Mouse (Mus musculus) spleen, postnatal 36 days (tissue): ENCODE measurements around the gene Plppr3.

ENCODE experiments used
- DNase-seq, 2 experiments: peaks; one replicate each; pipeline ENCODE4 v3.0.0; 2022; ENCODE audit warnings: low spot score in 2 of 2, mixed read lengths in 1 of 2

Plppr3 gene

DNA sequence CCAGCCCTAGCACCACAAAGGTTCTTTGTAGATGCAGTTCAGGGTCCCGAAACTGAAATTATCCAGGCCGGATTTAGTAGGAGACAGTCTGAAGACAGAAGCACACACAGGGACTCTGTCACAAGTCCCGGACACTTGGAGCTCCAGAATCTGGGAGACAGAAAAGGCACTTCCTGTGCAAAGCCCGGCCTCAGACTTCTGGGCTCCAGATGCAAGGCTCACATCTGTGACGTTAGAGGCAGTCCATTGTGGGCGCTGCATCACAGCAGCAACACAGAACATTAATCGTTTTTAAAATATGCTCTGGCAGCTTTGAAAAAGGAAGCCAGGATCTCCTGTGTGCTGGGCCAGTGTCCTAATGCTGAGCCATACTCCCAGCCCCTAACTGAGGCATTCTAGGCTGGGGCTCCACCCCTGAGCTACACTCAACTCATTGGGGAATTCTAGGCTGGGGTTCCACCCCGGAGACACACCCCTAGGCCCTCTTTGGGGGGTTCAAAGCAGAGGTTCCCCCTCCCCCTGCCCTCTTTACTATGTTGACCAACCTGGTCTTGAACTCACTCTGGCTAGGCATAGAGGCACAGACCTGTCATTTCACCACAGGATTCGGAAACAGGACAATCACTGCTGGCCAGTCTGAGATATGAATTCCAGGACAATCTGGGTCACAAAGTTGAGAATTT lies 22.2 kb downstream of the Plppr3 start:
- DNase-seq, result no peak

DNA sequence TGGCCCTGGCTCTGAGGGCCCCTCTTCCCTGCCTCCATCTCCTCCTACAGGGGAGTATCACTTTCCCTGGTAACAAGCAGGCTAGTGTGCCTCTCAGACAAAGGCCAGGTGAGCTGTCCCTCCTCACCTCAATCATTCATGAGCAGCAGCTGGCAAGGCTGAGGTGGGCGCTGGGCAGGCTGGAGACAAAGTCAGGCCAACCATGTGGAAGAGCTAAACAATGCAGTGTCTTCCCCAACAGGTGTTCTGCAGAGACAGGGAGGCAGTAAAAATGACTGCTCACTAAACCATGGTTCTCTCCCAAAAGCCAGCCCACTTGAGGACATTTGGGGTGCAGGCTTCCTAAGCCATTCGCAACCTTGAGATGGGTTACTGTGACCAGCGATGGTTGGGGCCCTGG lies 22.8 kb downstream of the Plppr3 start:
- no peak for DNase-seq

DNA sequence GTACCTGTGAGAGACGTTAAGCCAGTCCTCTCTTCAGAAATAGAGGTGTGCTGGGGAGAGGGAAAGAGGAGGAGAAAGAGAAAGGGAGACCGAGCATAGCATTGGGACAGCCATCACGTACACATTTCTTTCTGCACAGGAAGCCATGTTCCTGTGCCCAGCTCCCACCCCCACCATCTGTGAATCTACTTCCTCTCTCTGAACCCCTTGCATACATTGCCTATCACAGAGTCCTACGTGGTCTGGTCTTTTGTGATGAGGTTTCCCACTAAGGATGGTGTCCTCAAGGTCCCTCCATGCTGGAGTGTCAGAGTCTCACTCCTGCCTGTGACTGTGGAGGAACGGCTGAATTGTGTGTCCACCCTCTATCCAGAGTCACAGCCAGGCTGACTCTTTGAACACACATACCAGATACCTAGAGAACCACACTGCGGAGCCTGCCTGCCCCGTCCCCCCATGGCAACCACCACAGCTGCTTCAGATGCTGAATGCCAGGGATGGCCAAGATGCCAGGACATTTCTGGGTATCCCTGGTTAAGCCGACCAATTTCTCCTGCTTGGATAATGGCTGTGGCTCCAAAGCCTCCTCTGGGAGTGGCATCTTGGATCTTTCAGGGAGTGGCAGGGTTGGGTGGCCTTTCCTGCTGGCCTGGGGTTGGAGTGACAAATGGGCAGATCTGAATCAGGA lies 24.3 kb downstream of the Plppr3 start:
- peak in 1 of 2 experiments; percentile 52 for DNase-seq

DNA sequence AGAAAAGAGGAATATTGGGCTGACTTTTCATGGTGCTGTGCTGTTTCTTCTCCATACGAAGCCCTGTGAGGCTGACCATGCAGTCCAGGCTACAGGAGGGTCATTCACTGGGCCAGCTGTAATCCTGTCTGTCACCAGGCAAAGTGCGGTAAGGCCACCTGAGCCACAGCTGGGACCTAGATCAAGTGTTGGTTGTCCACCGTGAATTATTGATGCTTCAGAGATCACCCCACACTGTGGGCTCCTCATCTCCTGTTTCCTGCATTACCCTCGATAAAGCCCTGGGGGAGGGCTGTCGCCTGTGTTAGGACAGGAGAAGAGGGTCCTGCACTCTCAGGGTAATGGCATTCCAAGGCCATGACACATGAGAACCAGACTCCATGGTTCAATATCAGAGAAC lies 27.9 kb downstream of the Plppr3 start:
- no peak for DNase-seq

DNA sequence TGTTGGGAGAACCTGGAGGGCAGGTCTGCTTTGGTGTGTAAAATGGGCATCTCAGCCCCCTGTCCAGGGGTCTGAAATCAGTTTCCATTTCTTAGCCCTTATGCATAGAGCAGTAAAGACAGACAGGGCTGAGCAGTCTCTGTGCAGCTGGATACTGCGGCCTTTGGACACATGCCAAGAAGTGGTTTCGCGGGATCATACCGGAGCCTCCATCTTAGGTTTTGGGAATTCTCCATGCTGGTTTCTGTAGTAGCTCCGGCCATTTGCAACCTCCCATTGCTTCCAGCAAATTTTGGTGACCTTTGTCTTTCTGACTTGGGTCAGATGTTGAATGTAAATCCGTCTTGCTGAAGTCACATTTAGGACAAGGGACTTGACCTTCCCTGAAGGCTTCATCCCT lies 31.0 kb downstream of the Plppr3 start:
- DNase-seq, result no peak

DNA sequence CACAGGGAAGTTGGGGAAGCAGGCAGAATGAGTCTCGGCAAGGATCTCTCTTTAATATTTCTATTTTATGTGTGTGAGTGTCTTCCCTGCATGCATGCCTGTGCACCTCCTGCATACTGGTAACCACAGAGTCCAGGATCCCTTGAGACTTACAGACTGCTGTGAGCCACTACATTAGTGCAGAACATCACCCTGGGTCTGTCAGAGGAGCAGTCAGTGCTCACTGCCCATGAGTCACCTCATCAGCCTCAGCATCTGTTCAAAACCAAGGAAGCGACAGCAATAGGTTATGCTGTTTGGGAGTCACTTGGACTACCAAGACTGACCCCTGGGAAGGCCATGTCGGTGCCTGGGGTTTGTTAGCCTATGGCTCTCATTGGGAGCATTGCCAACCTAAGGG lies 32.1 kb downstream of the Plppr3 start:
- no peak for DNase-seq

DNA sequence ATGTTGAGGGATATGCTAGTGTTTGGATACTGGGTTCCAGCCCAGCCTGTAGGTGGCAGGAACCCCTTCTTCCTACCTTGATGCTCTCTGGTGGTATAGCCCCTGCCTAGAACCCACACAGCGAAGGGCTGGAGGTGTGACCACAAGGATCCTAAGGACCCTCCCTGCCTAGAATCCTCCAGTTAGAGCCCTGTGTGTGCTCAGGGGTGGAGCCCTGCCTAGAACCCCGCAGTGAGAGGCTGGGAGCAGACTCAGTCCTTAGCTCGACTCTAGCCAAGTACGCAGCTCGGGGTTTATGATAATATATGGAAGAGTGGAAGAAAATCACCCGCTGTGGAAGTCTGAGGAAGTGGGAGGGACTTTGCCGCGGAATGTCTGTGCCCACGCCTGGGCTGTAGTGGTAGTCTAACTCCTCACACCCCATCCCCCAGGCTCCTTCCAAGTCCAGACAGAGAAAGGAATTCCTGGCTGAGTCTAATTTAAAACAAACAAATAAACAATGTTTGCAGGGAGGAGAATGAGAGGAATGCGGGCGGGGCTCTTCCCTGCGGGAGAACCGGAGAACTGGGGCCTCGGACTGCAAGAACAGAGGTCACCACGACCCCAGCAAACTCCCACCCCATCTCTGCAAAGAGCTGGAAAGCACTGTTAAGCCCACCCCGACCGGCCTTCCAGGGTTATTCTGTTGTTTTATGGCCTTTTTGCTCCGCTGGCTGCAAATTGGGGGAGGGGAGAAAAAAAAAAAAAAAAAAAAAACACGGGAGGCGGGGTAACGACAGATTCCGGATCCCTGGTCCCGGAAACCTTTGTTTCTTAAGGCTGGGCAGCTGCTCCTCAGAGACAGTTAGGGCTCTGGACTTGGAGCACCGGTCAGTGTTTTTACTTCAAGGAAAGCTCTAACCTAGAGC lies 33.5 kb downstream of the Plppr3 start:
- no peak for DNase-seq

DNA sequence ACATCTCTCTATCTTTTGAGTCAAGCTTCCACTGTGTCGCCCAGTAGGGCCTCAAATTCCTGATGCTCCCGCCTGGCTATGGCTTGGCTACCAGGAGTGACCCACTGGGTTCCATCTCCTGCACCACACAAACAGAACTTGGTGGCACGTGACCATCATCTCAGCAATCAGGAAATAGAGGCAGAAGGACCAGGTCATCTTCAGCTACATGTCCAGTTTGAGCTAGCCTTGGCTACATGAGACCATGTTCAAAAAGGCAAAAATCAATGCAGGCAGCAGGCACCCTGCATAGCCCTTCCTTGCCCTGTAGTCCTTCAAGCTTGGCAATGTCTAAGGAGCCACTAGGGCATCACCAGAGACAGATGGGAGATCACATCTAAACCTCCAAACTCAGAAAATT lies 34.3 kb downstream of the Plppr3 start:
- DNase-seq, result no peak

DNA sequence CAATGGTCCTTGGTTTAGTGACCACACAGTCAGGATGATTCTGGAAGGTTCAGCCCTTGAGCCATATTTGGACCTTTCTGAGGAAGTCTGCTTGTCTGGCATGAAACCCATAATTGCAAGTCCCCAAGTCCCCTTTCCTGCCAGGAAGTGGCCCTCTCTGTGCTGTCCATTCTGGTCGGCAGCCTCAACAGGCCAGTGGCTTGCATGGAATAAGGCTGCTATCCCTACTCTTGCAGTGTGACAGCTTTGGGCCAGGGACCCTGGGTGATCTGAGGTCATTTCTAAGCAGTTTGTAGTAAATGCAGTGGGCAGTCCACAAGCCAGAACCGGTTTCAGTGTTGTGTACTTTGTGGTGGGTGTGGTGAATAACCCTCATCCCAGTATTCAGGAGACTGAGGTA lies 36.3 kb downstream of the Plppr3 start:
- DNase-seq, result no peak

DNA sequence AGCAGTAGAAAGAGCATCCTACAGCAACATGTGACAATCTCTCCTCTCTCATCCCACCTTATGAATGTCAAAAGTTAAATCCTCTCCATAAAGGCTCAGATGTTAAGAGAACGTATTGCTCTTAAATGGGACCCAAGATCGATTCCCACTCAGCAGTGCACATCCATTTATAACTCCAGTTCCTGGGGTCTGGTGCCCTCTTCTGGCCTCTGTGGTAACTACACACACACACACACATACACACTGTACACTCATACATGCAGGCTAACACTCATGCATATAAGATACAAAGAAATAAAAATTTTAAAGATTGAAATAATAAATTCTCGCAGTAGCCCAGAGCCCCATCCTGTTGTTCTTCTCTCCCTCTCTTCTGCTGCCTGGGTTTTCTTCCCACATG lies 37.5 kb downstream of the Plppr3 start:
- DNase-seq, result no peak

DNA sequence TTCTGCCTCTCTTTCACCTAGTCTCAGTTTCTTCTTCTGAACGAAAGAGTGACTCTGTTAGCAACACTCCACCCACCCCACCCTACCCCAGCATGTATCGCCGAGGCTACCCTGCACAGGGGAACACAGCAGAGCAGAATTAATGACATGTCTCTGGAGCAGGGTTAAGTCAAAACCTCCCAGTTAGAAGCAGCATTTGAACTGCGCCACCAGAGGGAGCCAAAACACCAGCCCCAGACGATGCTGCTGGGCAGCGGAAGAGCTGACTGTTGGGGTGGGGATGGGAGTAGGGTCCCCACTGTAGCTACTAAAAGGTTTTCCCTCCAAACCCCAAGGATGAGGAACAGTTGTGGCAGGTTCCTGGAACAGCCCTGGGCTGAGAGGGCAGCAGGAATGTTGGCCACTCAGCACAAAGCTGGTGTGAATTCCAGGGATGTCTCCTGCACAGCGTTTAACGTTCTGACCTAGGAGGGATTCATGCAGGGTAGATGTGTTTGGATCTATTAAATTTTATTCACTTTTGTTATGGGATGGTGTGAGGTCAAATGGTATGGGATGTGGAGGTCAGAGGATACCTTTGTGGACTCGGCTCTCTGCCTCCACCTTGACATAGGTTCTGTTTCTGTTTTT lies 39.5 kb downstream of the Plppr3 start:
- peak; percentile 66 to 67 for DNase-seq

DNA sequence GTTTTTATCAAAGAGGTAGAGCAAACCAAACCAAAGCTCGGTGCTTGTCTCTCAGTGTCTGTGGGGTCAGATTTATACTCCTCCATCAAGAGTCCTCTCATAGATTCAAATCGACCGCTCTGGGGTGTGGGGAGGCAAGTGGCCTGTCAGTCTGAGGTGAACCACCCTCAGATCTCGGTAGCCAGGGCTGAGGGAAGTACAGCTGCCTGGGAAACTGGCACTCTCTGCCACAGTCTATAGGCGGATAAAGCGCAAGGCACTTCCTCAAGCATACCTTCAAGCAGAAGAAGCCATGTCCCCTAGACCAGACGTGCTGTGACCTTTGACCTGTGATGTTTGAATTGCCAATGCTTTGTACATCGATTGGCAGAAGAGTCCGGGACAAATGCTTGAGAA lies 41.6 kb downstream of the Plppr3 start:
- no peak for DNase-seq

DNA sequence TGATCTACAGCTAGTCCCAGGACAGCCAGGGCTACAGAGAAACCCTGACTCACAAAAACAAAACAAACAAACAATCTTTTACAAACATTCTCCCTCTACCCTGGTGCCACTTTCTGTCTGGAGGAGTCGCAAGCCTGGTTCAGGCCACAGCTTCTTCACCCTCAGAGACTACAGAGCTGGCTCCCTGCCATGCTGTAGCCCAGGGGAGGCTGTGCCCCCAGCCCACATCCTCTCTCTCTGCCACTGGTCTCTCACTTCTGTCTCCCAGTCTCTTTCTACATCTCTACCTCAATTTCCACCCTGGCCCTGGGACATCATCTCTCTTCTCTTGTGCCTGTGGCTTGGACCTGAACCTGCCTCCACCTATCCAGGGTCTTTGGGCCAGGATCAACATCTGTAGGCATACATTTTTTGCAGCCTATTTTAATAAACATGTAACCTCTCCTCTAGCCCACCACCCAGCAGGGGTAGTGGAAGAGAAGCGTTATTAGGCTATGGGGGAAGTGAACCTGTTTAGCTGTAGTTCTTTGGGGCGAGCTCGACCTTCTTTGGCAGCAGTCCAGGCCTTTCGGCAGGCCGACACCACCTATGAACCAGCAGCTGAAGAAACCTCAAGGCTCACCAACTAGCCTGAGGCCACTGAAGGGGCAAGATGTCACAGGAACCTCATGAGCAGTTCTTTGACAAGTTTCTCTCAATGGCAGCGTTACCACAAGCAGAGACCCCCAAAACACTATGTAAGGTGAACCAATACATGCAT lies 42.2 kb downstream of the Plppr3 start:
- DNase-seq, result peak in 1 of 2 experiments; percentile 22

DNA sequence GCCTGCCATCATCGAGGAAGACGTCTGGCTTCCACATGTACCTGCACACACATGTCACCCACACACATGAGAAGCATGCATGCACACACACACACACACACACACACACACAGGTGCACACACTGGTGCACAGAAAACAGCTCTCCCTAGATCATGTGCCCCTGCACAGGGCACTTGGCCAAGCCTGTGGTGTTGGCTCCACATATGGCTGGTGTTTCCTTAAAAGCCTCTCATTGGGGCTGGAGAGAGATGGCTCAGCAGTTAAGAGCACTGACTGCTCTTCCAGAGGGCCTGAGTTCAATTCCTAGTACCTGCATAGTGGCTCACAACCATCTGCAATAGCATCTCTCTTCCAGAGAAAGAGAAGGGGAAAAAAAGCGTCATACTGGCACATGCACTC lies 42.9 kb downstream of the Plppr3 start:
- DNase-seq, result no peak

DNA sequence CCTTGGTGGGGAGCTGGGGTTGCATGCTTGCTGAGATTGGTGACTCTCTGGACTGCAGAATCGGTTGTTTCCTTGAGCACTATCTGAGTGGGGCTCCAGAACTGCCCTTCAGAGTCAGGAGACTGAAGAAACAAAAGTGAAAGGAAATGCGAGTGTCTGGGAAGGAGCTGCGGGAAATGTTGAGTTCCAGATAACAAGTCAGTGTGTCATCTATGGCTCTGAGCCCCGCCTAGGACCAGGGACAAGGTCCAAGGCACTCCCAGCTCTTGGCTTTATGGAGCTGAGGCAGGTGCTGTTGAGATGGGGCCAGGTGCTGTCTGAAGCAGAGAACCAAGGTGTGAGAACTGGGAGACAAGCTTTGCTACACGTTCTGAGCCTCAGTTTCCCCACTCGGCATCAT lies 50.0 kb downstream of the Plppr3 start:
- DNase-seq, result no peak

DNA sequence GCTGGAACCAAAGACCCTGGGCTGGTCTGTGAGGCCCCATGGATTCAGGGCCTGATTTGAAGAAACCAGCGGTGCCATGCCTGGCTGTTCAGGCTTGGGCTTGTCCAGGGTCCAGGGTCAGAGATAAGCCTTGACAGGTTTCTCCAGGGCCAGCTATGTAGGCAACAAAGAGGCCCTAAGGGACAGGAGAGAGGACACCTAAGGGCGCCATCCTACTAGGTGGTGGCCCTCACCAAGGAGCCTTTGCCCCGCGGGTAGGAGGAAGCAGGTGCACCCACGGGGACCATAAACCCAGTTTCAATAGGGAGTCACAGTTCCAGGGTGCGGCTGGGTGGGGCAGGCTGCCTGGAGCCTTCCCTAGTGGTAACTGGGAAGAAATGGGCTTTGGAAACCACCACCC lies 51.4 kb downstream of the Plppr3 start:
- no peak for DNase-seq

DNA sequence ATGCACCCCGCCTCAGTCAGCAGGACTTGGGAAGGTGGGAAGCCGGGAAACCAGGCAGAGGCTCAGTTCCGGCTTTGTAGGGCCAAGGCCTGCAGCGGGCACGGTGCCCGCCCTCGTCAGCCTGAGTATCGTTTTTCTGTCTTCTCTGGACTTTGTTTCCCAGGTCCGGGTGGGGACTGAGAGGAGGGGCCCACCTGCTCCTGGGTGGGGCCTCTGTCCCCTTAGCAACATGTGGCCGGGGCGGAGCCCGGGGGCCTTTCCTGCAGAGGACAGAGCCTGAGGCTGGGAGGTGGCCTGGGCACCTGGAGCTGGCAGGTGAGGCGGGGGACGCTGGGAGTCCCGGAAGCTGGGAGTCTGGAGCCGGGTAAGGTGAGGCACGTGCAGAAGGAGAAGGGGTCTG lies 52.1 kb downstream of the Plppr3 start:
- DNase-seq, result no peak

DNA sequence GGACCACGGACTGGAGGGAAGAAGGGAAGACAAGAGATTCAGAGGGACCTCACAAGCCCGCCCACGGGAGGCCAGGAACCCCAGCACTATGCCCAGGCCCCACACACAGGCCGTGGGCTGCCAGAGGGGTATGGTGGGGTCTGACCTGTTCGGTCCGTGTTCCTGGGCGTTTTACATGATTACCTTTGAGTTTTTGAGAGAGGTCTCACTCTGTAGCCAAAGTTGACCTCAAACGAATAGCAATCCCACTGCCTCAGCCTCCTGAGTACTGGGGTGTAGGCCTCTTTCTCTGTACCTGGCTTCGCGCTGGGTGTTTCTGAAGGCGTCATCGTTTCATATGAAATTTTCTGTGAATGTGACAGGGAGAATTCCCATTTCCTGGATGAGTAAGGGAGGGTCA lies 52.7 kb downstream of the Plppr3 start:
- no peak for DNase-seq

DNA sequence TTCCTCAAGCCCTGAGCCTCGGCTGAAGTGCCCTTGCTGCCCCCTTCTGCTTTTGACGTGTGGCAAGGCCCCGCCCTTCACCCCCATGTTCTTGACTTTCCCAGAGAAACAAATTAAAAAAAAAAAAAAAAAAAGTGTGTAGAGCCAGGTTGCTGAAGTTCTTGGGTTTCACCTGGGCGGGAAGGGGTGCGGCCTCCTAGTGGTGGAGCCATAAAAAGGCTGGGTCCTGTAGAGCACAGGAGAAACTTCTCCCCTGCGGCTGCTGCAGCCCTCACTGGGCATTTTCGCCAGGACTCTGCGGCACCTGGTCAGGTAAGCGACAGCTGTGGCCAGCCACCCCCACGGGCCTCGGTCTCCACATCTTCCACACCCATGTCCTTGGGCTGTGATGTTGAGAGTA lies 53.7 kb downstream of the Plppr3 start, which contains the start of gene Misp:
TSS of gene Misp (plus strand) at position 208 of the 400 bp plus-strand sequence.
- no peak for DNase-seq

DNA sequence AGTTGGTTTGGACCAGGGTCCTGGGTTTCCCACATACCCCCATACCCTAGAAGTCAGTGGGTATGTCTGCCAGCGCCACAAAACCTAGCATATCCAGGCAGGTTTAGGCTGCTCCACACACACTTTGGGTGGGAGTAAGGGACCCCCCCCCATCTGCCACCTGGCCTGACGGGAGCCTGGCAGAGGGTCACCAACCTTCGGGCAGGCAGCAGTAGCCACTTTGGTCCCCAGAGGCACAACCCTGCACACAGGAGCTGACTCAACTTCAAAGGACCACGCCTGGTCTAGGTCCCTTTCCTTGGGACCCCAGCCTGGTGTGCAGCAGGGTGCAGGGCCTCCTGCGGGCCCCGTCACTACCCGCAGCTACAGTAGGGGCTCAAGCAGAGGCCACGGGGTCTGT lies 54.2 kb downstream of the Plppr3 start:
- no peak for DNase-seq

DNA sequence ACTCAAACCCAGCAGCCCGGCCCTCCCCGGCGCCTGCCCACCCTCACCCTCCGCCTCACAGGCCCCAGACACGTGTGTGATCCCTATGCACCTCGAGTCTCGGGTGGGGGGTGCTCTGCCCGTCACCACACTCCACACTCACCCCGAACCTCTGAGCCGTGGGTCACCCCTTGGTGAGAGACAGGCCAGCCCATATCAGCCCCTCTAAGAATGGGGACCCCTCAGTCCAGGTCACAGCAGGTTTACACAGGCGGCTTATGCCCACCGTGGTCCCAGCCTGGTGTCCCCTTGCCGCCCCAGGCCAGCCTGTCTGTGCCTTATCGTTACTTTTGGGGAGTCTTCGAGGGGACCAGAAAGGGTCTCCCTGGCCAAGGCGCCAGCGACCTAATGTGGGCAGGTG lies 54.8 kb downstream of the Plppr3 start:
- no peak for DNase-seq
